Mouse (Mus musculus) small intestine, adult 2 months (tissue): ENCODE measurements at regions not wholly inside any gene's neighbourhood (a gene's known extent, or its start where the extent isn't known, plus 50 kb on each side); places are given as distances from the start of the nearest gene placed in this dataset.

Experiments
- CTCF ChIP-seq: fragments of 200-500 bp; IDR thresholded peaks from 2 replicates; pipeline ENCODE4 v1.5.1; 2012; ENCODE audit warnings: low read depth, mild to moderate bottlenecking, control low read depth, inconsistent platforms, low read length, moderate library complexity, mixed read lengths; ENCODE audit not compliant: insufficient replicate concordance, insufficient read length; ENCODE audit errors: extremely low read depth
- POLR2A ChIP-seq: fragments of 200-500 bp; IDR thresholded peaks from 2 replicates; pipeline ENCODE4 v1.6.1; 2012; ENCODE audit warnings: low read depth, mild to moderate bottlenecking, control low read depth, inconsistent platforms, low read length, moderate library complexity

DNA sequence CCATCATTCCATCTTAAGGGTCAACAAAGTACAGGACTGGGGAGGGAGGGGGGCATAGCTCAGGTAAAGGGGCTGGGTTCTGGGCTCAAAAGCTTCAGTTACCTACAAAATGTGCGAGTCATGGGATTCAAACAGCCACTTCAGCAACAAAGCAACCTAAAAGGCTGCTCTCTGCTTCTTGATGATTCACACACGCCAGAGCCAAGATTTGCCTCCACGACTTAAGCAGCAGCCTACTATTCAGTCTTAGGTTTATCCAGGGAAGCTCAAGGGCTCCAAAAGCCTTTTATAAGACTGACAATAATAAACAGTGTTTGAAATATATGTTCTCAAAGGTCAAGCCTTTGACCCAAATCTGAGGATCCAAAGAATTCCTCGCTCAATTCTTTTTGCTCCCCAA, 225.3 kb downstream of the Lyplal1 start:
- TF ChIP-seq CTCF (no peak), POLR2A (no peak)
